Mouse (Mus musculus) lung, adult 2 months (tissue): ENCODE results near the gene Fam189a1.

Source experiments
- CTCF ChIP-seq: fragments of 200-500 bp; IDR thresholded peaks from 2 replicates; pipeline ENCODE4 v1.5.1; 2011; ENCODE audit warnings: mild to moderate bottlenecking, low read length, control low read depth; ENCODE audit not compliant: insufficient read depth
- POLR2A ChIP-seq: fragments of 200-500 bp; IDR thresholded peaks from 2 replicates; pipeline ENCODE4 v1.6.1; 2011; ENCODE audit warnings: low read depth, mild to moderate bottlenecking, control low read depth, low read length, borderline replicate concordance; ENCODE audit errors: extremely low read depth

DNA sequence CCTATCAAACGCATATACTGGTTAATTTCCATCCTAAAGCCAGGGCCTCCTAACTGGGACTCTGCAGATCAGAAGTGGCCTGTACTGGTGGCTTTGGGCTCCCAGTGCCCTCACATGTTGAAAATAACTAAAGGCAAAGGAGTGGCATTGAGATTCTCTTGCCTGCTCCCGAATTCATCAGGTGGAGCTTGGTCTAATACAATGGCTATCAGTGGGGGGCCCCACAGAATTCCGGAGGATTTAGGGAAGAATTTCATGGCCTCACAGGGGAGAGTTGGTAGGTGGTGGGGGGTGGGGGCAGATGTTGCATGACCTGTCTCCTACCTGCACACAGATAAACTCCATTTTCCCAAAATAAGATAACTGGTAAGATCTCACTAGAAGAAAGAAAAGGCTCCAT is 92.3 kb downstream of the Fam189a1 start:
- TF ChIP-seq CTCF (no peak), POLR2A (no peak)
